Mouse (Mus musculus): ENCODE results near the gene Dlgap4. TPM values are rescaled to one million over a fixed set of nuclear protein-coding genes. Genes with fewer than 3 reads are reported as not detected.

Dlgap4 gene
- polyA plus RNA-seq, 1 experiment, result 175 TPM

DNA sequence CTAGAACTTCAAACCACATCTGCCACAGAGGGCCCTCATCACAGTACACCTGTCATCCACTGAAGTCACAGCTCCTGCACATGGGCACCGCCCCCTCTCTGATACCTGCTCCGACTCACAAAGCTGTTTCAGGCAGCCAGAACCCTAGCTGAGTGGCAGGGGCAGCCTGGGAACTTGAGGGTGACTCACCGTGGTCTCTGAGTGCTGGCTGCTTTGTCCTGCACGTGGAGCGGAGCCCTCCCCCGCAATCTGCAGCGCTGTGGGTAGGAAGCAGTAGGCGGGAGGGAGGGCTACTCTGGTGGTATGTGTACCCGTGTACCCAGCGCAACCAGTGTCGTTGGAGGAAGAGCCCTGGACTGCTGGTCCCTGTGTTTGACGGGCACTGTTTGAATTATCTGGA lies 69.5 kb downstream of the Dlgap4 start:
- peaks cover 2% of the 10 kb centered on the region; the same call in 1 of the 2 replicates for H3K4me1 ChIP-seq (ENCODE audit: control insufficient read depth, insufficient read depth, low read length)
- H3K27ac ChIP-seq (ENCODE audit: control insufficient read depth, insufficient read depth, low read depth, low read length), result no peak overlapping the region
- H3K4me3 ChIP-seq (ENCODE audit: control insufficient read depth, low read depth, low read length), result peak overlapping the region; percentile 43
- no peaks in the 10 kb centered on the region for H3K27me3 ChIP-seq (ENCODE audit: control insufficient read depth, insufficient read depth, low read length)
- no peaks in the 10 kb centered on the region for H3K36me3 ChIP-seq (ENCODE audit: control insufficient read depth, insufficient read depth, low read length)
- no peak for TF ChIP-seq CTCF (IDR thresholded peaks at IDR 0.05; ENCODE audit: control insufficient read depth, insufficient read depth, insufficient replicate concordance, low read depth, low read length)
- no peak; the same call in 1 of the 2 replicates for TF ChIP-seq POLR2A (IDR thresholded peaks at IDR 0.05; ENCODE audit: control insufficient read depth, low read depth, low read length)

DNA sequence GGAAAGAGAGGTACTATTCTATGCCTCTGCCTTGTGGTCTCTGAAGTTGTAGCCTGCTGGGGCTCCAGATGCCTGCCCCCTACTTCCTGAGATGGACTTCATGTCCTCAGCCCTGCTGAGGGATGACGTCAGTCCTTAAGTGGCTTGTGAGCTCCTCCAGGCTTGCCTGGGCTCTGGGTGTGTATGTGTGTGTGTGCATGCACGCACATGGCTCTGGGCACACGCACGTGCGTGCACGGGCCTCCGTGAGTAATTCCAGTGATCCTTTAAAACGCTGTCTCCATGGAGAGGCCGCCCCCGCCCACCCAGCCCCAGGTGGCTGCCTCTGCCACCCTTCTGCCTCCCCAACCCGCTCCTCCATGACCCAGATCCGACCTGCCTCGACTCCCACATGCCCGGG lies 72.5 kb downstream of the Dlgap4 start:
- H3K4me3 ChIP-seq (ENCODE audit: control insufficient read depth, low read depth, low read length), result no peak overlapping the region
- no peak overlapping the region for H3K27ac ChIP-seq (ENCODE audit: control insufficient read depth, insufficient read depth, low read depth, low read length)
- peaks cover 2% of the 10 kb centered on the region; the same call in 1 of the 2 replicates for H3K4me1 ChIP-seq (ENCODE audit: control insufficient read depth, insufficient read depth, low read length)
- no peaks in the 10 kb centered on the region for H3K27me3 ChIP-seq (ENCODE audit: control insufficient read depth, insufficient read depth, low read length)
- TF ChIP-seq CTCF (IDR thresholded peaks at IDR 0.05; ENCODE audit: control insufficient read depth, insufficient read depth, insufficient replicate concordance, low read depth, low read length) (no peak), POLR2A (IDR thresholded peaks at IDR 0.05; ENCODE audit: control insufficient read depth, low read depth, low read length) (no peak)
- H3K36me3 ChIP-seq (ENCODE audit: control insufficient read depth, insufficient read depth, low read length), result no peaks in the 10 kb centered on the region

GRCm38 (mm10) chr2:156686754-156687153 lies 73.2 kb downstream of the Dlgap4 start:
- no peak overlapping the region for H3K4me3 ChIP-seq (ENCODE audit: control insufficient read depth, low read depth, low read length)
- H3K36me3 ChIP-seq (ENCODE audit: control insufficient read depth, insufficient read depth, low read length), result no peaks in the 10 kb centered on the region
- H3K4me1 ChIP-seq (ENCODE audit: control insufficient read depth, insufficient read depth, low read length), result peaks cover 2% of the 10 kb centered on the region; the same call in 1 of the 2 replicates
- no peaks in the 10 kb centered on the region for H3K27me3 ChIP-seq (ENCODE audit: control insufficient read depth, insufficient read depth, low read length)
- TF ChIP-seq CTCF (IDR thresholded peaks at IDR 0.05; ENCODE audit: control insufficient read depth, insufficient read depth, insufficient replicate concordance, low read depth, low read length) (no peak), POLR2A (IDR thresholded peaks at IDR 0.05; ENCODE audit: control insufficient read depth, low read depth, low read length) (no peak)
- H3K27ac ChIP-seq (ENCODE audit: control insufficient read depth, insufficient read depth, low read depth, low read length), result no peak overlapping the region

DNA sequence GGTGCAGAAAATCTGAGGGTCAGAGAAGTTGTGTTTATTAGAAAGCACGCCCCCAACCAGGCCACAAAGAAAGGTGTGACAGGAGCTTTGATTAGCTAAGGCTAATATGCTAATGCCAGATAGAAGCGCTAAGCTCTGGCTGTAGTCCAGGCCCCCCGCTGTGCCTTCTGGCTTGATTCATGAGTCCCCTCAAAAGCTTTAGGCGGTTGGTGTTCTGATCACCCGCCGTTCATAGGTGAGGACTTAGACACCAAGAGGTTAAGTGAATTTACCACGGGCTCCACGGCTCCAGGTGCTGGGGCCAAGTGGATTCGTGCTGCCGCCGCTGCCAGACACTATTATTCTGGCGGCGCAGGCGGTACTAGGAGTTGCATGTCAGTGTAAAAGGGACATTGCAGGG lies 75.1 kb downstream of the Dlgap4 start:
- H3K27ac ChIP-seq (ENCODE audit: control insufficient read depth, insufficient read depth, low read depth, low read length), result no peak overlapping the region

GRCm38 (mm10) chr2:156690833-156691232 lies 77.3 kb downstream of the Dlgap4 start:
- no peaks in the 10 kb centered on the region for H3K27me3 ChIP-seq (ENCODE audit: control insufficient read depth, insufficient read depth, low read length)
- no peak overlapping the region for H3K27ac ChIP-seq (ENCODE audit: control insufficient read depth, insufficient read depth, low read depth, low read length)
- no peaks in the 10 kb centered on the region for H3K36me3 ChIP-seq (ENCODE audit: control insufficient read depth, insufficient read depth, low read length)
- TF ChIP-seq POLR2A (IDR thresholded peaks at IDR 0.05; ENCODE audit: control insufficient read depth, low read depth, low read length), result no peak
- no peak for TF ChIP-seq CTCF (IDR thresholded peaks at IDR 0.05; ENCODE audit: control insufficient read depth, insufficient read depth, insufficient replicate concordance, low read depth, low read length)
- no peaks in the 10 kb centered on the region for H3K4me1 ChIP-seq (ENCODE audit: control insufficient read depth, insufficient read depth, low read length)
- H3K4me3 ChIP-seq (ENCODE audit: control insufficient read depth, low read depth, low read length), result no peak overlapping the region

More for the DNA sequence above, 75.1 kb downstream of the Dlgap4 start:
- Histone ChIP-seq H3K4me3 (ENCODE audit: control insufficient read depth, low read depth, low read length) (no peak overlapping the region), H3K36me3 (ENCODE audit: control insufficient read depth, insufficient read depth, low read length) (no peaks in the 10 kb centered on the region), H3K4me1 (ENCODE audit: control insufficient read depth, insufficient read depth, low read length) (no peaks in the 10 kb centered on the region), H3K27me3 (ENCODE audit: control insufficient read depth, insufficient read depth, low read length) (no peaks in the 10 kb centered on the region)
- TF ChIP-seq CTCF (IDR thresholded peaks at IDR 0.05; ENCODE audit: control insufficient read depth, insufficient read depth, insufficient replicate concordance, low read depth, low read length), result no peak
- no peak for TF ChIP-seq POLR2A (IDR thresholded peaks at IDR 0.05; ENCODE audit: control insufficient read depth, low read depth, low read length)

DNA sequence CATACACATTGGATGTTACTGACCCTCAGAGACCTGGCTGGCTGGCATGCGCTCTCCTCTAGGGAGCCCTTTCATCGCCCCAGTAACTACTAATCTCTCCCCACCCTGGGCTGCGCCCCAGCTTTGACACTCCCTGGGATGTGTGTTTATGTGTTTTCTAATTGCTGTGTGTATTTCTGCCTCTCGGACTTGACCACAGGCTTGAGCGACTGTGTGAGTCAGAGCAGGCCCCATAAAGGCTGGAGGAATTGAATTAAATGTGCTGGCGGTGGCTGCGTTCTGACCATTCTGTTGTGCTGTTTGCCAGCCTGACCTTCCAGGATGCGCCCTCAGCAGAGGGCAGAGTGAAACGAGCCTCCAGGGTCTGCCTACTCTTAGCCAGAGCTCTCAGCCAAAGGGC lies 78.2 kb downstream of the Dlgap4 start:
- Histone ChIP-seq H3K4me3 (ENCODE audit: control insufficient read depth, low read depth, low read length) (no peak overlapping the region), H3K27ac (ENCODE audit: control insufficient read depth, insufficient read depth, low read depth, low read length) (no peak overlapping the region), H3K27me3 (ENCODE audit: control insufficient read depth, insufficient read depth, low read length) (no peaks in the 10 kb centered on the region), H3K4me1 (ENCODE audit: control insufficient read depth, insufficient read depth, low read length) (no peaks in the 10 kb centered on the region), H3K36me3 (ENCODE audit: control insufficient read depth, insufficient read depth, low read length) (no peaks in the 10 kb centered on the region)
- TF ChIP-seq POLR2A (IDR thresholded peaks at IDR 0.05; ENCODE audit: control insufficient read depth, low read depth, low read length) (no peak), CTCF (IDR thresholded peaks at IDR 0.05; ENCODE audit: control insufficient read depth, insufficient read depth, insufficient replicate concordance, low read depth, low read length) (no peak)

DNA sequence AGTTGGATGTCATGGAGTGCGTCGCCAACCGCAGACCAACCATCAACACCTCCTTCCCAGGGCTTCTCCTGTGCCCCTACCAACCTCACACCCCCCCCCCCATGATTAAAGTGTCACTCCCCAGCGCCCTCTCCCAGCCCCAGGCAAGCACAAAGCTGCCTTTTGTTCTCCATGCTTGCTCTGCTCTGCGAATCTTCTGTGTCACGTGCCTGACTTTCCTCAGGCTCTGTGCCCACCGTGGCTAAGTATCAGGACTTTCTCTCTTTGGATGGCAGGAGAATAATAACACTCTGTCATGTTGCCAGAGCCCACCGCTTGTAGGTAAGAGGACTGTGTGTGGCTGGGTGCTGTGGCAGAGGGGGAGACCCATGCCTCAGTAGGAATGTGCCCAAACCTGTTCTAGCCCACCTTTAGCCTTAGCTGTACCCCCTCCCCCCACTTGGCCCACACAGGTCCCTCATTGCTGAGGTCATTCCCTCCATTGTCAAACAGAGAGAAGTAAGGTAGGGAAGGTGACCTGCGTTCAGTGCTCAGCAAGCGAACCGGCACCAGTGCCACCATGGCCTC lies 79.8 kb downstream of the Dlgap4 start:
- Histone ChIP-seq H3K36me3 (ENCODE audit: control insufficient read depth, insufficient read depth, low read length) (no peaks in the 10 kb centered on the region), H3K4me3 (ENCODE audit: control insufficient read depth, low read depth, low read length) (no peak overlapping the region), H3K4me1 (ENCODE audit: control insufficient read depth, insufficient read depth, low read length) (no peaks in the 10 kb centered on the region; the same call in 1 of the 2 replicates), H3K27me3 (ENCODE audit: control insufficient read depth, insufficient read depth, low read length) (no peaks in the 10 kb centered on the region), H3K27ac (ENCODE audit: control insufficient read depth, insufficient read depth, low read depth, low read length) (no peak overlapping the region)
- TF ChIP-seq POLR2A (IDR thresholded peaks at IDR 0.05; ENCODE audit: control insufficient read depth, low read depth, low read length), result no peak
- no peak for TF ChIP-seq CTCF (IDR thresholded peaks at IDR 0.05; ENCODE audit: control insufficient read depth, insufficient read depth, insufficient replicate concordance, low read depth, low read length)

Measured in testis, adult 2 months (tissue).